Mouse (Mus musculus) leukemia stem cell, adult 10-12 weeks (primary cell): ENCODE measurements around the gene Lin9. TPM values are rescaled to one million over a fixed set of nuclear protein-coding genes. Genes with fewer than 3 reads are reported as not detected.

Source experiments
- polyA plus RNA-seq: library from polyadenylated mRNA; stranded (reverse); fragments of >175 nt; gene quantifications from 2 replicates; pipeline ENCODE4 v1.2.3, GENCODE M21; 2012; ENCODE audit warnings: low replicate concordance

The Lin9 gene
- 0.07 and 1.2 TPM in 2 replicates for polyA plus RNA-seq

DNA sequence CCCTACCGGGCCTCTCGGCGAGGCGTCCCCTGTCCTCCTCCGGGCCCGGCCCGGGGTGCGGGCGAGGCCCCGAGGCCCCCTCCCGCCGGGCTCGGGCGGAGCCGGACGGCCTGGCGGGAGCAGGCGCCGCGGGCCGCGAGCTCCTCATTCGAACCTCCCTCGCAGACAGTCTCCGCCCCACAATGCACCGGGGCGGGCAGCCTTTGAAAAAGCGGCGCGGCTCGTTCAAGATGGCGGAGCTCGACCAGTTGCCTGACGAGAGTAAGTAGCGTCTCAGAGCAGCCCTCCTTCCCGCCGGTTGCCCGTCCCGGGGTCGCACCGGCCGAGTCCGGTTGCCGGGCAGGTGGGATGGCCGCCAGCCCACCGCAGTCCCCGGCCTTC lies at the start of gene Lin9:
Gene Lin9 (plus strand): TSS at position 14 of the 381 bp plus-strand sequence.

DNA sequence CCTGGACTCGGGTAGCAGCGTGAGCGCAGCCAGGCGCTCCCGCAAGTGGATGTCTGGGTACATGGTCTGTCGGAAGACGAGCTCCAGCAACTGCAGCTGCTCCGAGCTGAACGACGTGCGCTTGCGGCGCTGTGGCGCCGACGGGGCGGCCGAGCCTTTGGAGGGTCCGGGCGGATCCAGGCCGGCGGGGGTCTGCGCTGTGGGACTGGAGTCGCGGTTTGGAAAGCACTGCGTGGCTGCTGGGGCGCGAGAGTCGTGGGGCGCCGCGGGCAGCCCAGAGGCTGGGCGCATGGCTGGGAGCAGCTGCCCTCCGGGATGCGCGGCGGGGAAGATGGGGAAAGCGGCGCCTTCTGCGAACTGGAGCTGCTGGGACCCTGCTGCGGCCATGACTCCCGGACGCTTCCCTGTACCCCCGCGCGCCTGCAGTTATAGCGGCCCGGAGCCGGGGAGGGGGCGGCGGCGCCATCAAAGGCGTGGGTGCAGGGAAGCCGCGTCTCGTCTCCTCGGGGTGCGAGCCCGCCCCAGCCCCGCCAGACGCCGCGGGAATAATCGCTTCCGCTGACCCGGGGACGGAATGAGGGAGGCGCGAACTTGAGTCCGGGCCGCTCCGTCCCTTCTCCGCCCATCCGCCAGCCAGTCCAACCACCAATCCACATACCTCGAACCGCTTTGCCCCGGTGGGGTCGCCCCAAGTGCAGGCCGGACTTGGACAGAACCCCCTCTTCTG lies 55.8 kb downstream of the Lin9 start, which contains the start of gene Mixl1:
Gene Mixl1 (minus strand): TSS at position 409 of the 727 bp plus-strand sequence.

DNA sequence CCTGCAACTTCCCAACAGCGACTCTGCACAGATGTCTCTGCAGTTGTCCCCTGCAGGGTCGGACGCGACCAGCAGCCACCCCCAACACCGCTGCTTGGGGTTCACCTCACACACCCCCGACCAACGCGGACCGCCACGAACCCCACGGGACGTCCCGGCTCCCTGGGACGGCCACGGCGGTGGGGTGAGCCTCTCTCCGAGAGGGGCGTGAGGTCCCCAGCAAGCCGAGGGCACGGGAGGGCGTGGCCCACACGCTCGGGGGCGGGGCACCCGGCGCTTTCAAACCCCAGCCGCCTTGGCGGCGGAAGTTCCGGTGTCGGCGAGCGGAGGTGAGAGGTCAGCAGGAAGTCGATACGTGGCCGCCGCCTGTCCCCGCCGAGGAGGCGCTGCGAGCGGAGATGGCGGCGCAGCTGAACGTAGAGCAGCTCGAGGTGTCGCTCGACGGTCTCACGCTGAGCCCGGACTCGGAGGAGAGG lies 84.8 kb downstream of the Lin9 start, which contains the start of gene Acbd3:
Gene Acbd3 (plus strand): TSS at position 340 of the 476 bp plus-strand sequence.

Other genes with a start within 250 kb of the Lin9 start
- gene Stum, start 157.6 kb upstream of the Lin9 start, polyA plus RNA-seq, result 0.11 and 0.14 TPM in 2 replicates
- 46.0 and 105 TPM in 2 replicates for gene Parp1, start 72.2 kb upstream of the Lin9 start, polyA plus RNA-seq
- not detected in 2 replicates for gene Mixl1, start 55.9 kb downstream of the Lin9 start, polyA plus RNA-seq
- 3.6 and 4.6 TPM in 2 replicates for gene Acbd3, start 84.9 kb downstream of the Lin9 start, polyA plus RNA-seq
- gene H3f3a, start 172.8 kb downstream of the Lin9 start, polyA plus RNA-seq, result 59.5 and 513 TPM in 2 replicates
- gene Sde2, start 210.0 kb downstream of the Lin9 start, polyA plus RNA-seq, result 3.2 and 14.2 TPM in 2 replicates